Mouse (Mus musculus) lung, adult 2 months (tissue): ENCODE measurements around the gene Engase.

Experiments
- CTCF ChIP-seq: fragments of 200-500 bp; IDR thresholded peaks from 2 replicates; pipeline ENCODE4 v1.5.1; 2011; ENCODE audit warnings: mild to moderate bottlenecking, low read length, control low read depth; ENCODE audit not compliant: insufficient read depth
- POLR2A ChIP-seq: fragments of 200-500 bp; IDR thresholded peaks from 2 replicates; pipeline ENCODE4 v1.6.1; 2011; ENCODE audit warnings: low read depth, mild to moderate bottlenecking, control low read depth, low read length, borderline replicate concordance; ENCODE audit errors: extremely low read depth

- TF ChIP-seq POLR2A (no peak), CTCF (no peak)
These were observed 43.6 kb downstream of the Engase start for GRCm38 (mm10) chr11:118520251-118520650.
